9 mouse cellular contexts compared by ENCODE assay signal in the genomic region with DNA sequence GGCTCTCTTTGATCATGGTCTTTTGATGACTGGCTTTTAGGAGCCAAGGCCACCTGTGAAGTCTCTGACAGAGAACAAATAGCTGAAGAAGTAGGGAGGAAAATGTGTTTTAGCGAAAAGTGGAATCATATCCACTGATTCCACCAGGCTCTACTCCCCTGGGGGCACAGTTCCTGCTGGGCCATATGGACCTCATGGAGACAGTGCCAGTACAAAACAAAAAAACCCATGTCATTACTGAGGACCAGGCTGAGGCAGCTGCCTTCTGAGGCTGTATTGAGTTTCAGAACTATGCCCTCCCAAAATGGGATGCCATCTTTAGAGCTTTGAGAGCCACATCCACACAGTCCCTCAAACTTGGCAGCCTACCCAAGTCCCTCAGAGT.
DNase-seq lines count a peak whose midpoint lies in the region; ATAC-seq and TF ChIP-seq lines count a peak whose summit lies in the region.
"Had no signal": no experiment of that assay in that cellular context is flagged by ENCODE, and none has a peak within 500 bp of the region (broad histone marks: within the 10 kb centered on the region; RNA-seq: fewer than 3 reads in every experiment).

No protein-coding gene starts in this region.

- no peaks in the 10 kb centered on the region for H3K27me3 ChIP-seq in heart, embryonic 12.5 days (replicated peaks)
- H3K27me3 ChIP-seq in neural tube, embryonic 11.5 days (ENCODE audit: control insufficient read depth, insufficient read depth, low read length), result no peaks in the 10 kb centered on the region
- H3K27me3 ChIP-seq in intestine, postnatal 0 days (replicated peaks; ENCODE audit: control insufficient read depth, insufficient read depth, low read length), result no peaks in the 10 kb centered on the region
- H3K27me3 ChIP-seq in neural tube, embryonic 14.5 days (ENCODE audit: control insufficient read depth, insufficient read depth, low read length), result no peaks in the 10 kb centered on the region

- no peak for TF ChIP-seq CTCF in intestine, postnatal 0 days (IDR thresholded peaks at IDR 0.05; ENCODE audit: low read depth)

- H3K4me2 ChIP-seq in heart, embryonic 12.5 days, result peak overlapping the region; percentile 56
- peak overlapping the region; percentile 20; the same call in 1 of the 2 replicates for H3K4me2 ChIP-seq in neural tube, embryonic 11.5 days (ENCODE audit: low read depth)
- H3K4me2 ChIP-seq in intestine, postnatal 0 days (replicated peaks; ENCODE audit: low read depth), result 0 out of 2 replicates have a peak overlapping the region, but pooled peaks have one; percentile 3
- H3K4me2 ChIP-seq in neural tube, embryonic 14.5 days (ENCODE audit: low read depth, low read length), result peak overlapping the region; percentile 21; the same call in 1 of the 2 replicates

- no peaks in the 10 kb centered on the region for H3K36me3 ChIP-seq in heart, embryonic 12.5 days
- no peaks in the 10 kb centered on the region for H3K36me3 ChIP-seq in neural tube, embryonic 11.5 days (ENCODE audit: control insufficient read depth, insufficient read depth, low read length)
- no peaks in the 10 kb centered on the region for H3K36me3 ChIP-seq in intestine, postnatal 0 days (ENCODE audit: control insufficient read depth, insufficient read depth)
- H3K36me3 ChIP-seq in neural tube, embryonic 14.5 days (ENCODE audit: control insufficient read depth, insufficient read depth, low read length), result no peaks in the 10 kb centered on the region

- H3K27ac ChIP-seq in heart, embryonic 12.5 days (ENCODE audit: poor library complexity, severe bottlenecking), result no peak overlapping the region
- H3K27ac ChIP-seq in neural tube, embryonic 11.5 days (ENCODE audit: low read depth, low read length), result no peak overlapping the region; the same call in 1 of the 2 replicates
- no peak overlapping the region for H3K27ac ChIP-seq in intestine, postnatal 0 days (ENCODE audit: low read depth, low read length)
- no peak overlapping the region for H3K27ac ChIP-seq in neural tube, embryonic 14.5 days (ENCODE audit: low read depth, low read length)

- H3K4me3 ChIP-seq in heart, embryonic 12.5 days, result 0 out of 2 replicates have a peak overlapping the region, but pooled peaks have one; percentile 10
- no peak overlapping the region for H3K4me3 ChIP-seq in neural tube, embryonic 11.5 days (ENCODE audit: low read depth, low read length)
- H3K4me3 ChIP-seq in intestine, postnatal 0 days (ENCODE audit: low read depth, low read length), result no peak overlapping the region
- H3K4me3 ChIP-seq in neural tube, embryonic 14.5 days (ENCODE audit: low read depth, low read length), result no peak overlapping the region
- H3K4me3 ChIP-seq: erythroblast, embryonic 14.5 days had no signal

- 19% methylated on average over 1 of the region's 1 CpGs for WGBS in heart, embryonic 12.5 days
- 10% methylated on average over 1 of the region's 1 CpGs for WGBS in neural tube, embryonic 11.5 days
- 32% methylated on average over 1 of the region's 1 CpGs for WGBS in intestine, postnatal 0 days
- WGBS in neural tube, embryonic 14.5 days, result 10% methylated on average over 1 of the region's 1 CpGs

- no peaks in the 10 kb centered on the region for H3K9me3 ChIP-seq in heart, embryonic 12.5 days (replicated peaks)
- H3K9me3 ChIP-seq in neural tube, embryonic 11.5 days (ENCODE audit: control insufficient read depth, low read length), result no peaks in the 10 kb centered on the region
- H3K9me3 ChIP-seq in intestine, postnatal 0 days (ENCODE audit: control insufficient read depth), result no peaks in the 10 kb centered on the region
- no peaks in the 10 kb centered on the region for H3K9me3 ChIP-seq in neural tube, embryonic 14.5 days (ENCODE audit: control insufficient read depth, low read length)

- H3K9ac ChIP-seq in heart, embryonic 12.5 days, result no peak overlapping the region
- no peak overlapping the region for H3K9ac ChIP-seq in neural tube, embryonic 11.5 days (ENCODE audit: low read length)
- H3K9ac ChIP-seq in intestine, postnatal 0 days (ENCODE audit: low read depth, low read length), result no peak overlapping the region
- H3K9ac ChIP-seq in neural tube, embryonic 14.5 days (replicated peaks; ENCODE audit: low read depth, low read length), result no peak overlapping the region; the same call in 1 of the 2 replicates

- no peak for DNase-seq in heart, adult 11 months
- peak; percentile 12 for DNase-seq in neural tube, embryonic 11.5 days (ENCODE audit: low spot score)
- DNase-seq in neural tube, embryonic 10.5 days (ENCODE audit: extremely low spot score, low spot score), result no peak
- DNase-seq in retina, postnatal 1 day, result no peak
- no peak for DNase-seq in cerebellum, adult 9-10 months

- no peak for ATAC-seq in heart, embryonic 12.5 days (ENCODE audit: insufficient number of reproducible peaks, low FRiP score)
- no peak for ATAC-seq in neural tube, embryonic 11.5 days (ENCODE audit: insufficient read depth, low FRiP score, low TSS enrichment)
- ATAC-seq in intestine, postnatal 0 days, result no peak
- ATAC-seq in neural tube, embryonic 14.5 days (ENCODE audit: low read depth), result peak; percentile 58; the same call in 1 of the 2 replicates

- peaks cover 15% of the 10 kb centered on the region for H3K4me1 ChIP-seq in heart, embryonic 12.5 days (replicated peaks)
- peaks cover 8% of the 10 kb centered on the region for H3K4me1 ChIP-seq in neural tube, embryonic 11.5 days (ENCODE audit: control insufficient read depth, insufficient read depth, low read length)
- no peaks in the 10 kb centered on the region for H3K4me1 ChIP-seq in intestine, postnatal 0 days (replicated peaks; ENCODE audit: control insufficient read depth, insufficient read depth, low read length)
- peaks cover 9% of the 10 kb centered on the region; the same call in 1 of the 2 replicates for H3K4me1 ChIP-seq in neural tube, embryonic 14.5 days (ENCODE audit: control insufficient read depth, insufficient read depth, low read length)

Comparison
In these comparisons a context has a peak if more than half of its experiments do, and no peak if none do; other contexts are left out.
1. H3K4me2 ChIP-seq: peak in every context shown above with its lines; median percentile 56 in heart, embryonic 12.5 days; 21 in neural tube, embryonic 14.5 days; 20 in neural tube, embryonic 11.5 days; 3 in intestine, postnatal 0 days.